Mouse (Mus musculus): ENCODE measurements around the gene Slc38a9.

Slc38a9 gene

GRCm38 (mm10) chr13:112660574-112661381 lies at the start of gene Slc38a9:
TSS of gene Slc38a9 (plus strand) at chr13:112660751.
- peak; percentile 78 to 87 for DNase-seq (ENCODE audit: low spot score in 2 of 2)

DNA sequence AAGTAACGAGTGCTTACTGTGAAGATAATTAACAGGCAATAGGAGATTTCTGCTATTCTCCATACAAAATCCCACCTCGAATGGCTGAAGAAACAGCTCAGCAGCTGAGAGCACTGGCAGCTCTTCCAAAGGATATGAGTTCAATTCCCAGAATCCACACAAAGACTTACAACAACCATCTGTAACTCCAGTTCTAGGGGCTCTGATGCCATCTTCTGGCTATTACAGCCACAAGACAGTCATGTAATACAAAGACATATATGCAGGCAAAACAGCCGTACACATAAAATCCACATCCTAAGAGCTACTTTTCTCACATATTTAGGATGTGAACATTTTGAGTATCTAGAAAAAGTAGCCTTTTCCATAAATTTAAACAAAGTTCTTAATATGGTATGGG lies 39.0 kb upstream of the Slc38a9 start:
- DNase-seq (ENCODE audit: low spot score in 2 of 2): no peak

GRCm38 (mm10) chr13:112623656-112624055 lies 36.9 kb upstream of the Slc38a9 start:
- DNase-seq (ENCODE audit: low spot score in 2 of 2): no peak

DNA sequence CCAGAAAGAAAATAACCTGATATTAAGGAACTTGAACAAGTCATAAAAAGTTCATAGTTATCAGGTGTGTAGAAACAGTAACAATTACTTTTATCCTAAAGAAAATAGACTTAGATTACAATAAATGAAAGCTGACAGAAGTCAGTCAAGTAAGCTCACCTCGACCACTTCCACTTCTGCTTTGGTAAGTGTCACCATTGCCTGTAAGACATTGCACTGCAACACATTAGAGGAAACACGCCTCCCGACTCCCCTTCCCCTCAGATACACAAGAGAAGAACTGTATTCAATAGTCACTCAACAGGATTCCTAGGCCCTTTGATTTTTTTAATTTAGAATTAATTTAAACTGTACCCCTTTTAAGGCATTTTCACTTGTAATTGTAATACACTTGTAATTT lies 35.9 kb upstream of the Slc38a9 start:
- no peak for DNase-seq (ENCODE audit: low spot score in 2 of 2)

DNA sequence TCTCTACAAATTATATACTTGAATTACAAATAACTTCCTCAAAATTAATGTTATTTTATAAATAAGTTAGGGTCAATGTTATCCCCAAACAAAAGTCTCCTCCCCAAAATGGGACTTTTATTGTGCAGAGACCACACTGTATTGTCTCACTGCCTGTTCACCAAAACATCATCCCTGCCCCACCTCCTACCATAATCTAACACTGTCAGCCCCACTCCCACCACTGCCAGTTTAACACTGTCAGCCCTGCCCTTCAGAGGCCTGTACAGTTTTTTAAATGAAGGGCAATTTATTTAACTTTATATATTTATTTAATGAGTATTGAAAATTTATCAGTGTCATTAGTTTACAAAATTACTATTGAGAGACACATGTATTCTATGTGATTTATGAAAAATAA lies 35.0 kb upstream of the Slc38a9 start:
- DNase-seq (ENCODE audit: low spot score in 2 of 2): no peak

DNA sequence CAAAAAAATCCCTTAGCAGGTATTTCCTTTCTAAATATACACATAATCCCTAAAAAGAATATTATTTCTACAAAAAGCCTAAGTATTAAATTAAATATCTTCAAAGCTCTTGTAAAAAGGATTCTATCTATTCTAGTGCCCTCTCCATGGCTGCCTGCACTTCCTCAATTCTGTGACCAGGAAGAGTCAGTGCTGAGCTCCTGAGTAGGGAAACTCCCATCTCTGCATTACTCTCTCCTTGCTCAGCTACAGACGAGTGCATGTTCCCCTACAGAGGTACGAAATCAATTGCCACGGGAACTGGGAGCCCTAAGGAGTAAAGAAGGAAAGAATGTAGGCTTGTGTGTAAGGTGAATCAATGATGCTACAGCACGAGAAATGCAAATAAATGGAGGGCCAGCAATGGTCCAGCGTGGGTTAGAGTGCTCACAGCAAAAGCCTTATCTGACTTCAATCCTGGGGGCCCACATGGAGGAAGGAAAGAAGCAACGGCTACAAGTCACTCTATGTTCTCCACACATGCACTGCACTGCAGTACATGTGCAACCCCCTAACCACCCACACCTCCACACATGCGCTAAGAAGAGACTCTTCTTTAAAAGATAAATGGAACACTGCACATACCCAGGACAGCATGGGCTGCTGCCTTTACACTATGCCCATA lies 25.2 kb upstream of the Slc38a9 start:
- DNase-seq (ENCODE audit: low spot score in 2 of 2): no peak

GRCm38 (mm10) chr13:112636498-112636897 lies 24.1 kb upstream of the Slc38a9 start:
- DNase-seq (ENCODE audit: low spot score in 2 of 2): no peak

DNA sequence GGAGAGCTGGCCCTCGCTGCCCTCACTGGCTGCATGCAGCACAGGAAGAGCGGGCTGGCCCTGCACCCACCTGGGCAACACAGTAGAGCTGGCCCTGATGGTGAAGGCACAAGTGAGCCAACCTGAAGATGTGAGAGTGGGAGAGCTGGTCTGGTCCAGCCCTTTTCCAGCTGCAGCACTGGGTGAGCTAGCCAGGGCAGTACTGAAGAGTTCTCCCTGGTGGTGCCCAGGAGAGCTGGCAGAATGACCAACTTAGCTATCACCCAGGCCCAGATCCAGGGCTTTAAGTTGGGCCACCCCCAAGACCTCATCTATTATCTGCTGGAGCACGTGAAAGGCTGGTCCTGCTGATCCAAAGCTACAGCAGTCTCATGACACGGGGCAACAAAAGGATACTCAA lies 21.4 kb upstream of the Slc38a9 start:
- DNase-seq (ENCODE audit: low spot score in 2 of 2): no peak

DNA sequence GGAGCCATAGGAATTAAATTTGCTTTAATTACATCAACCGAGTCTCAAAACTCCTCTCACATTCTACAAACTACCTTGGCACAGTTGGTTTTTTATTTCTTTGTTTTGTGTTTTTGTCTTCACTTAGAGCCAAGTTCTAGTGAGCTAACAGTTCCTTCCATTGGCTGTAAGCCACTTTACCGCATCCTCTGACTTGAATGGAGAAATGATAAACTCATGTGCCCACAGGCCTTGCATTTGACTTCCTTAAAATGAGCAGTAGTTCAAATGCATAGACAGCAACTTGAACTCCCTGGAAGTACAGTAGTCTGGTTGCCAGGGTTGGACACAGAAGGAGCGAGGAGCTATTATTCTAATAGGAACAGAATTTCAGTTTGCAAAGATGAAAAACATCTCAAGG lies 17.7 kb upstream of the Slc38a9 start:
- no peak for DNase-seq (ENCODE audit: low spot score in 2 of 2)

- DNase-seq (ENCODE audit: low spot score in 2 of 2): no peak
Observed at GRCm38 (mm10) chr13:112644996-112645395, 15.6 kb upstream of the Slc38a9 start.

DNA sequence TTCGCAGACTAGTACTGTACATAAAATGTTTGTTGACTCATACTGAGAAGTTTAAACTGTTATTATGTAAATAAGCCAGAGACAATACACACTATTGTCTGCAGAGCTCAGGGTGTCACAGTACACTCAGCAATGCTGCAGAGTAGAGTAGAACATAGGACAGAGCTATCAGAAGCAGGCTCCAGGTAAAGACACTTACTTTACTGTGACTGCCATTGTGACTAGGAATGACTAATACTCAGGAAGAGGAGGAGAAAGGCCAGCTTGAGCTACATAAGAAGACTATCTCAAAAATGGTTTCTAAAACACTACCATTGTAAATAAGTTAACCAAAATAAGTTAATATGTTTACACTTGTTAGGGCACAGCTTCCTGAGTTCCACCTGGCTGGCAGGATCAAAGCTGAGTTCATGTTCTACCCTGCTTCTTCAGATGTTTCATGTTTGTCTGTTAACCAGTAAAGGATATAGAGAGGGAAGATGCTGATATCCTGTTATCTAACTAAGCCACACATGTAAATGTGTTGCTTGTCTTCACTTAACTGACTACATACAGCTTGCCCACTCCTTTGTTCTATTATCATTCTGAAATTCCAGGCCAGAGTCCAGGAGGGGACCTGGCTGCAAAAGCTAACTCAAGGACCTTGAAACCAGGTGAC lies 14.9 kb upstream of the Slc38a9 start:
- DNase-seq (ENCODE audit: low spot score in 2 of 2): no peak

DNA sequence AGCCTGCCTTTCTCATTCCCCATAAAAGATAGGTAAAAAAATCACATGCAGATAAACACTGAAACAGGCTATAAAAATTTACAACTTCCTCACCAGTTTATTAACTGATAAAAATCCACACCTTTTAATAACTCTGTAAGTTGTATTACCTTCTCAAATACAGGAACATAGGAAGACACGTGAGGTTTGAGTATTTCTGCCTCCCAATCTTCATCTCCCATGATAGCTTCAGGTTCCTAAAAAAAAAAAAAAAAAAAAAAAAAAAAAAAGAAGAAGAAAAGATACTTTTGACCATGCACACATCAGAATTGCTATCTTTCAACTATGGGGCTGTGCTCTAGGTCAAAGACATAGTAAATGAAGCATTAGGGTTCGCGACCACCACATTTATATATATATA lies 9.4 kb upstream of the Slc38a9 start:
- no peak for DNase-seq (ENCODE audit: low spot score in 2 of 2)

GRCm38 (mm10) chr13:112652205-112652604 lies 8.3 kb upstream of the Slc38a9 start, which contains the start of gene Ddx4:
TSS of gene Ddx4 (minus strand) at chr13:112652475.
- no peak for DNase-seq (ENCODE audit: low spot score in 2 of 2)

GRCm38 (mm10) chr13:112659986-112660573 lies 471 bp upstream of the Slc38a9 start:
- DNase-seq (ENCODE audit: low spot score in 2 of 2): no peak

- no peak for DNase-seq (ENCODE audit: low spot score in 2 of 2)
Observed at GRCm38 (mm10) chr13:112661687-112662086, 1.1 kb downstream of the Slc38a9 start.

- no peak for DNase-seq (ENCODE audit: low spot score in 2 of 2)
Observed at GRCm38 (mm10) chr13:112666433-112667024, 6.0 kb downstream of the Slc38a9 start.

GRCm38 (mm10) chr13:112667215-112667614 lies 6.7 kb downstream of the Slc38a9 start:
- no peak for DNase-seq (ENCODE audit: low spot score in 2 of 2)

GRCm38 (mm10) chr13:112671708-112672107 lies 11.2 kb downstream of the Slc38a9 start:
- DNase-seq (ENCODE audit: low spot score in 2 of 2): no peak

DNA sequence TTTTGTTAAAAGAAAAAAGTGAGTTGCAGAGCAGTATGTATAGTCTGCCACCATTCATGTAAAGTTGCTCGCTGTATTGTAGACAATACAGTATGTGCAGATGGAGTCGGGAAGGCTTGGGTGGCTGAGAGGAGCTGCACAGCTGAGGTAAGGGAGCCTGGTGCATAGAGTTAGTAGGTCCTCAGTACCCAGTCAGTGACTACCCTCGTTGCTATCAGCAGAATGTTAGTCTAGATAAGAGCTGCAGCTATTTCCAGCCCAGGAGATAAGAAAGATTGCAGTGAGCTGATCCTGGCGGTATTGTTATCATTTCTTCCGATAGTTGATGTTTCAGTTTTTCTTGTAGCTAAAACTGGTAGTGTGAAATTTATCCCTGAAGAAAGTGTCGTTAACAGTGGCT lies 12.2 kb downstream of the Slc38a9 start:
- no peak for DNase-seq (ENCODE audit: low spot score in 2 of 2)

DNA sequence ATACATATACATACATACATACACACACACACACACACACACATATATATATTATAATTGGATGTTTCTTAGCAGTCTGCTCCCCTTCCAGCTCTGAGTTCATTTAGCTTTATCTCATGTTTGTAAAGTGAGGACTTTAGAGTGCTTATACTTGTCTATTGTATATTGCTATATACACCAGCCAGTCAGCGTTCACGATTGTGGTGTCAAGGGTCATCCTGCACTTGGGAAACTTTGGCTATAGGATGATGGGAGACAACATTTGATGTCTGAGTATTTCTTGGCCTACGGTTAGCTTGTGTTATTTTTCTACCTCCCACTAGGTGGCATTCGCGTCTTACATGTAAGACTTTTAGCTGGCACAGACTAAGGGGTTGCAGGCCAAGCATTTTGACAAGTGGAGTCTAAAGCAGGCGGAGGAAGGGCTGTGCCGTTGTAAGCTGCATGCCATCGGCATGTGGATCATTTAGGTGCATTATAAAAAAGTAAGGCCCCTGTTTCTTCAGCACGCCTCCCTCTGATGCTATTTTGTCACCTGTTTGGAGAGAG lies 13.4 kb downstream of the Slc38a9 start:
- peak in 1 of 2 experiments; percentile 39 for DNase-seq (ENCODE audit: low spot score in 2 of 2)

DNA sequence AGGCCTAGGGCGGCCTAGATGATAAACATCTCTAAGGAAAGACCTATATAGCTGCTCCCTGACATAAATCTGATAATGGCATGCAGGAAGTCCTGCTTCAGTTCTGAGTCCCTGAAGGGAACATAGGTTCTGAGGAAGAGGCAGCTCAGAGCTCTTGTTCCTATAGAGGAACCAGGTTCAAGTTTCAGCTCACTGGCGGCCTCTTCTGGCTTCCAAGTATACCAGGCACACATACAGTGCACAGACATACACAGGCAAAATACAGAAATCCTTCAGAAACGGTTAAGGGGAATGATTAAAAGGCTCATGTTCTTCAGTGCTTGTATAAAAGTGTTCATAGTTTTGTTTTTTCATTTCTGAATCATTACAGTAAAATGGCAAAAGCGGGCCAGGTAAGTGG lies 17.6 kb downstream of the Slc38a9 start:
- DNase-seq (ENCODE audit: low spot score in 2 of 2): no peak

DNA sequence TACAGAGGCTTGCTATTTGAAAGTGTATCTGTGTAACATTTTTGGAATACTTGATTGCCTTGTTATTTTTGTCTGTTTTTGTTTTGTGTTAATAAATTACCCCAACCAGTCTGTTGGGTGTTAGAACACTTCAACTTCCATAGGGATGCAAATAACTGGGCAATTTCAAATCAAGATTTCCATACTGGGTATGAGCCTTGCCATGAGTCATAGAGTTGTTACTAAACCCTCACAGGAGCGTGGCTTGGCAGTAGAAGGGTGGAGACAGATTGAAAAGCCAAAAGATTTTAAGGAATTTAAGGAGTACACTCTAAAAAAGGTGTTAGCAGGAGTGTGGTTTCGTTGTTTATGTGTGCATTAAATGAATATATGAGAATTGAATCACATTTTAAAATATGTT lies 22.8 kb downstream of the Slc38a9 start:
- no peak for DNase-seq (ENCODE audit: low spot score in 2 of 2)

Data from frontal cortex, postnatal 25 days (tissue).